Mouse (Mus musculus) Patski (cell line): ENCODE results near the gene Sfxn2. TPM values are rescaled to one million over a fixed set of nuclear protein-coding genes. Genes with fewer than 3 reads are reported as not detected.
A peak's percentile ranks its signal among the peaks of the same experiment; 100 is the strongest.
"Not testable (repeated sequence)": the region's sequence is repeated elsewhere in the genome, so short reads cannot be mapped to it uniquely, and the experiment has no call there.

Experiments
- ATAC-seq: fragments of 100-300 bp; one replicate; pipeline ENCODE4 v1.8.0; 2021
- CTCF ChIA-PET: fragments of 350-600 bp; sonication (Branson Sonifier 250); formaldehyde crosslinking; loops from one replicate; lab custom pipeline; 2022; ENCODE audit warnings: inconsistent platforms; lab: Charles Lee
- POLR2A ChIA-PET: fragments of 350-600 bp; sonication (Branson Sonifier 250); formaldehyde crosslinking; loops from one replicate; lab custom pipeline; 2022; ENCODE audit warnings: antibody characterized with exemption, inconsistent platforms; lab: Charles Lee
- DNase-seq: peaks from one replicate; pipeline ENCODE4 v3.0.0-alpha.2; 2011; ENCODE audit warnings: low read depth, low spot score
- H3K27me3 ChIP-seq: fragments of 371-371 bp; one replicate; pipeline ENCODE4 v1.5.1; 2021
- CTCF ChIP-seq: fragments of 100-300 bp; IDR thresholded peaks from one replicate; pipeline ENCODE4 v1.5.1; 2021
- in situ Hi-C: fragments of 300-500 bp; cut with MboI; formaldehyde crosslinking; loops from 3 replicates; pipeline ENCODE4 v1.11.1; 2018; ENCODE audit warnings: low pct_unique_long_range_greater_than_20kb, mixed read lengths
- polyA plus RNA-seq: library from polyadenylated mRNA; unstranded; gene quantifications from one replicate; pipeline ENCODE4 v1.2.3, GENCODE M21; 2021

Gene Sfxn2
- polyA plus RNA-seq, 1 experiment from 2014 or later = 9.3 TPM

DNA sequence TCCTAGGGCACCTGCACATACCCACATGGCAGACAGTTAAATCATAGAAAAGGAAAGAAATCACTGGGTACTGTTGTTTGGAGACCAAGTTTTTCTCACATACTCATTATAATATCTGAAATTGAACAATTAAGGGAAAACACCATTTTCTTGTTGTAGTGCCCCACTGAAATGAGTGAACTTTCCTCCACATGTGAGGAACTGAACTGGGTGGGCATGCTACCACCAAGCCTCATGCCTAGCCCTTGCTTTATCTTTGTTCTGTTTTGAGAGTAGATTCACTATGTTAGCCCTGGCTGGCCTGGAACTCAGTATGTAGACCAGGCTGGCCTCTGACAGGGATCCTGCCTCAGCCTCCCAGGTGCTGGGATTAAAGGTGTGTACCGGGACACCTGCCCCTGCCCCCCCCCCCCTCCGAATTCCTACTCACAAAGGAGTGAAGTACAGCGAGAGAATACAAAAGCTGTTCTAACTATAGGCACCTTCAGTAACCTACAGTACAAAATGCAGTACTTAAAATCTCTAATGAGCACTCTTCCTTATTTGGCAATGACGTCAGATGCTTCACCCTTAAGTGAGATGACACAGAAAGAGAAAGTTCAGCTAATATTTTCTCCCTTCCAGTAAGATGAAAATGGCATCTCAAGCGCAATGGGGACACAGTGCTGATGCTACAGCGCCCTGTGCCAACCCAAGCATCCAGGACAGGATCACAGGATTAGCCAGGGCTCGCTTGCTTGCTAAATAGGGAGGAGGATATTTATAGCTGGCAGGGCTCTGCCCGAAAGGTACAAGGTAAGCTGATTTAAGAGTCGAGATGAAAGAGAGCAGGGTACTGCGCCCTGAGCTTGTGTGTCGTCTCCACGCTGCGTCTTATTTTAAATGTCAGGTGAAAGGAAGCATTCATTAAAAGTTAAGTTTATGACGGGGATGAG is 10.3 kb upstream of the Sfxn2 start:
- H3K27me3 ChIP-seq = no peaks in the 10 kb centered on the region
- DNase-seq (no peak), ATAC-seq (no peak)
- ChIA-PET POLR2A (no interaction called here), CTCF (interaction anchor here (1.2 to 1.8 kb wide), 2 partner anchors 18 to 125 kb away, joined by 3 to 5 read pairs; no protein-coding TSS in a partner anchor)
- TF ChIP-seq CTCF = no peak
- in situ Hi-C loops = no loop called here

DNA sequence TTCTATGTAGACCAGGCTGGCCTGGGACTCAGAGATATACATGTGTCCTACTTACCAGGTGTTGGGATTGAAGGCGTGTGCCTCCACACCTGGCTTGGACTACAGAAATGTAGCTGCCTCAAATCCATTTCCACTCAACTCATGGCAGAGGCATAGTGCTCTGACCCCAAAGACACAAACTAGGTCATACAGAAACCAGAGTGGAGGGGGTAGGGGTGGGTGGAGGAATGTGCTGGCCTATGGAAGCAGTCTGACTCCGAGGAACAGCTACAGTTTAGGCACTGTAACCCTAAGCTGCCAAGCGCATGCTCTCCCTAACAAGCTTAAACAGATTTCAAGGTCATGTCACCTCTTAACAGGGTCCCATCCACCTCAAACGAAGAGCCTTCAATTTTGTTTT is 9.6 kb upstream of the Sfxn2 start:
- no peak for DNase-seq
- CTCF ChIA-PET = interaction anchor here (1.2 kb wide), 1 partner anchor 124 kb away, joined by 3 read pairs; no protein-coding TSS in a partner anchor
- POLR2A ChIA-PET = no interaction called here
- TF ChIP-seq CTCF = no peak
- in situ Hi-C loops = no loop called here
- H3K27me3 ChIP-seq = no peaks in the 10 kb centered on the region
- no peak for ATAC-seq

- no peak for TF ChIP-seq CTCF
- ChIA-PET POLR2A (no interaction called here), CTCF (interaction anchor here (1.2 kb wide), 1 partner anchor 124 kb away, joined by 3 read pairs; no protein-coding TSS in a partner anchor)
- DNase-seq = no peak
- no peak for ATAC-seq
- no peaks in the 10 kb centered on the region for H3K27me3 ChIP-seq
- in situ Hi-C loops = no loop called here
Observed at GRCm38 (mm10) chr19:46564043-46564462, 9.1 kb upstream of the Sfxn2 start.

GRCm38 (mm10) chr19:46571211-46571877 is 1.8 kb upstream of the Sfxn2 start:
- CTCF ChIA-PET = interaction anchor here (0.7 to 1.3 kb wide), 4 partner anchors 10 to 467 kb away, joined by 3 read pairs; no protein-coding TSS in a partner anchor
- in situ Hi-C loops, ATAC-seq, POLR2A ChIA-PET, DNase-seq, H3K27me3 ChIP-seq: not testable (repeated sequence)

- in situ Hi-C loops = no loop called here
- ChIA-PET CTCF (interaction anchor here (1.0 to 1.3 kb wide), 4 partner anchors 10 to 119 kb away, joined by 3 read pairs; no protein-coding TSS in a partner anchor), POLR2A (no interaction called here)
- TF ChIP-seq CTCF = no peak
- H3K27me3 ChIP-seq = no peaks in the 10 kb centered on the region
- ATAC-seq (no peak), DNase-seq (no peak)
Observed at GRCm38 (mm10) chr19:46571878-46572244, 1.3 kb upstream of the Sfxn2 start.

DNA sequence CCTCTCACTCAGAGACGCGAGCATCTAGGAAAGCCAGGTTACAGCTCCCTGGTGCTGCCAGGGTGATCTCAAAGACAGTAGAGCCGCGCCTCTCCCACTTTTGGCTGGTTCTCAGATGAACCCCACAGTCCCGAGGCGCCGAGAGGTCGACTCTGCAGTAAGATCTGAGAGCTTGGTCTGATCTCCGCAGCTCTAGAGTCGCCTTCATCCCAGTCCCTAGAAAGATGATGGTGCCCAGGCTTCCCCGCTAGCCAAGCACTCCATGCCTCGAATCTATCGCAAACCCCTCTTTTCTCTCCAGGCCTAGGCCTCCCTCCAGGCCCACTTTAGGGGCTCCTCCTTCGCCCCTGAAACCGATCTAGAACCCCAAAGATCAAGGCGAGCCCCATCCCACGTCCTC is 617 bp upstream of the Sfxn2 start:
- DNase-seq (no peak), ATAC-seq (peak; percentile 59)
- no peak for TF ChIP-seq CTCF
- POLR2A ChIA-PET = interaction anchor here (0.6 kb wide), 1 partner anchor 167 kb away, joined by 3 read pairs; no protein-coding TSS in a partner anchor
- CTCF ChIA-PET = interaction anchor here (0.8 to 1.5 kb wide), 4 partner anchors 16 to 119 kb away, joined by 3 to 4 read pairs (median 3); no protein-coding TSS in a partner anchor
- in situ Hi-C loops = no loop called here
- no peaks in the 10 kb centered on the region for H3K27me3 ChIP-seq

DNA sequence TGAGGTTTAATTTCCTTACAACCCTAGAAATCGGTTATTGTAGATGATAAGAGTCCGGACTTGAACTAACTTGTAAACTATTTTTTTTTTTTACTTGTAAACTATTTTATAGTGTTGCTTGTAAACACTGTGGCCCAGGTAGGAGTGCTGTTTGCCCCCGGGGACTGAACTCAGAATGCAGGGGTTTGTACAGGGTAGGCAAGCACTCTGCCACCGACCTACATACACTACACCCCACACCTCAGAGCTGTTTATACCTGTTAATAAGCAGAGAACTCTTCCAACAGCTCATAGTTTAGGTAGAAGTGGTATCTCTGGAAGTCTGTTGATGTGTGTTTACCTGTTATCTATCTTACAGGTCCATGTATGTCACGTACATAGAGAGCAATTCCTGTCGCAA is 825 bp downstream of the Sfxn2 start:
- ATAC-seq (no peak), DNase-seq (no peak)
- CTCF ChIA-PET = interaction anchor here (1.5 kb wide), 1 partner anchor 22 kb away, joined by 4 read pairs; no protein-coding TSS in a partner anchor
- in situ Hi-C loops = no loop called here
- no peak for TF ChIP-seq CTCF
- POLR2A ChIA-PET = no interaction called here
- no peaks in the 10 kb centered on the region for H3K27me3 ChIP-seq

- POLR2A ChIA-PET = interaction anchor here (0.6 kb wide), 1 partner anchor 75 kb away, joined by 7 read pairs; no protein-coding TSS in a partner anchor
- in situ Hi-C loops = no loop called here
Observed at GRCm38 (mm10) chr19:46575196-46575595, 2.0 kb downstream of the Sfxn2 start.

GRCm38 (mm10) chr19:46587823-46588508 is 14.8 kb downstream of the Sfxn2 start:
- DNase-seq = no peak
- POLR2A ChIA-PET = interaction anchor here (1.1 kb wide), 2 partner anchors 57 to 152 kb away, joined by 3 read pairs; no protein-coding TSS in a partner anchor
- peak; percentile 69 for ATAC-seq
- in situ Hi-C loops = loop anchor here (5.0 to 10.0 kb wide), 3 partner anchors 79 to 257 kb away; no protein-coding TSS in a partner anchor
- CTCF ChIA-PET = interaction anchor here (0.7 to 4.2 kb wide), 20 partner anchors 9 to 452 kb away, joined by 3 to 26 read pairs (median 4); partner anchors contain the start of genes Arl3, Sfxn2 and Wbp1l
- peak; percentile 98 for TF ChIP-seq CTCF
- no peaks in the 10 kb centered on the region for H3K27me3 ChIP-seq

More at GRCm38 (mm10) chr19:46575196-46575595, 2.0 kb downstream of the Sfxn2 start:
- DNase-seq = no peak
- ATAC-seq = no peak
- no peak for TF ChIP-seq CTCF
- CTCF ChIA-PET = interaction anchor here (1.3 kb wide), 1 partner anchor 37 kb away, joined by 3 read pairs; no protein-coding TSS in a partner anchor
- no peaks in the 10 kb centered on the region for H3K27me3 ChIP-seq
